Mouse (Mus musculus) CD8-positive naive resting alpha-beta T cell, adult 2 months (primary cell): ENCODE data around the gene Itgb6.

Experiments used
- DNase-seq, 2 experiments: peaks; one replicate each; pipeline ENCODE4 v3.0.0; 2022; ENCODE audit warnings: low read depth in 2 of 2, low spot score in 2 of 2

The Itgb6 gene

GRCm38 (mm10) chr2:60682554-60682953 is 39.9 kb downstream of the Itgb6 start:
- DNase-seq, result no peak

GRCm38 (mm10) chr2:60674413-60674812 is 48.0 kb downstream of the Itgb6 start:
- DNase-seq, result no peak

- no peak for DNase-seq
Measured at GRCm38 (mm10) chr2:60672973-60673954, 49.2 kb downstream of the Itgb6 start.

GRCm38 (mm10) chr2:60671215-60671614 is 51.2 kb downstream of the Itgb6 start:
- DNase-seq, result no peak

- DNase-seq, result no peak
Measured at GRCm38 (mm10) chr2:60663071-60663470, 59.4 kb downstream of the Itgb6 start.

DNA sequence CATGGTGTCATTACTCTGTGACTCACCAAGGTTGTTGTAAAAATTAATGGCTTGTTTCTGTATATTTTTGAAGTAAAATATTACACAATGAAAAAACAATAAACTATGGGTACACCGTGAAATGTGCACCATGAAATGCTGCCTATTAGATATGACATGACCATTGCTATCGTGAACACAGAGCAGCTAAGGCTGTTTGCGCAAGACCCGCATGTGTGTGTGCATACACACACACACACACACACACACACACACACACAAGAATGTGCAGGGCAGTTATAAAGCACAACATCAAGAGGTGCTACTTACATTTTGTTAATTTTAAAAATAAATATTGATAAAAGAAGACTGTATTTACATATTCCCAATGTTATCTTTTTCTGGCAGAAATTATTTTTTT is 62.5 kb downstream of the Itgb6 start:
- no peak for DNase-seq

GRCm38 (mm10) chr2:60658992-60659391 is 63.5 kb downstream of the Itgb6 start:
- DNase-seq, result no peak

DNA sequence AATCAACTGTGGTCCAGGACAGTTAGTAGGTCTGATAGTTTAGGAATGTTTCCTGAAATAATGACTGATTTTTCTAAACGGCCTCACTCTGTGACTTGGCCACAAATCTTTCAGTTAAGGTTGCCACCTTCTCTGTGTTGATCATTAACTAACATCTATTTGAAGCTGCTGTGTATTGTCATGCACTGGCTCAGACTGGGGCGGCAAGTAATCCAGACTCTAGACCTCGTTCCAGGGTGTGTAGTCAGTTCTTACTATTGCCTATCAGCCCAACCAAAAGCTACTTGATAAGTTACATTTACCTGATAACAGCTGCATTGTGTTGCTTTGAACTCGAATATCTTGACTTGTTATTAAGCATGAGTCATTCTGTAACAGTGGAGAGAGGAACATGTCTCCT is 67.6 kb downstream of the Itgb6 start:
- DNase-seq, result no peak

DNA sequence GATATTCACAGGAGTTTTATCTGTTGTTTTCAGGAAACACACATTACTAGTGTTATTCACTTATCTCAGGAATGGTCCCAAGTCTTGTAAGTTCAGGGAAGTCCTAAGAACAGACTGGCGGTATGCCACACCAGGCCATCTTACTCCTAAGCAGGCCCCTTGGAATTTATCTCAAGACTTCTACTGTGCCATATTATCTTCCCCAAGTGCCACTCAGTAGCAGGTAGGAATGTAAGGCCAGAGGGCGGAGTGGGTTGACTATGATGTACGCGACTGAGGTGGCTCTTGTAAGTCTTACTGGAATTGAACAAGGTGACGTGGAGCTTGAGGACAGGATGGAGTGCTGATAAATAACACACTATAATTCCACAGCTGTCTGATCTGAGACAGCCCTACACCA is 72.3 kb downstream of the Itgb6 start:
- no peak for DNase-seq

DNA sequence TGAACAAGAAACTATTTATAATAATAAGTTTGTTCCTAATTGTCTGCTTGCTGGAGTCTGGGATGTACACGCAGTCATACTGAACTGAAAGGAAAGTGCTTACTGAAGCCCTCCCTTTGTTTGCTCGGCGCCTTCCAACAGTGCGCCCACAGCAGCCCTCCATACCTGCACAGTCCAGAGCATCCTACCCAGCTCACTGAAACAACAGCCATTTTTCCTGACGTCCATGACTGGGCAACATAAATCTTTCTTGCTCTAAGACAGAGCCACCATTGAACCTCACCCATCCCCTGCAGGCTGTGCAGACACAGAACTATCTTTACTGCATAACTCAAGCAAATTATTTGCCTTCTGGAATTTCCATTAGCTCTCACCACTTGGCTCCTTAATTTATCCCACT is 74.8 kb downstream of the Itgb6 start:
- DNase-seq, result no peak

DNA sequence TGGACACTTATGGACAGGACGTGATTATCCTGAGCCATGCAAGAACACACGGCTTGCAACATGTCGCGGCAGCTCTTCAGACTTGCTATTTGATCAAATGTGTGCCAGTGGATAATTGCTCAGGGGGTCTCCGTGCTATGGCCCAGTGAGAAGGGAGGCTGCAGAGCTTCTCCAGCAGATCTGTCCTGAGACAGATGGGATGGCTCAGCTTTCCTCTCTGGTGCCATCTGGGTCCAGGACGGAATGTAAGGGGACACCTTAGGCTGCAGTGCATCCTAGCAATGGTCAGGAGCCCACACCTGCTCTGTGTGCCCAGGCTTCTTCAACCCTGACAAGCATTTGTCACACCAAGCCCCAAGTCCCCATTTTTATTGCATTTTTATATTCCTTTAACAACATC is 75.9 kb downstream of the Itgb6 start:
- no peak for DNase-seq

GRCm38 (mm10) chr2:60643406-60643805 is 79.0 kb downstream of the Itgb6 start:
- DNase-seq, result no peak

DNA sequence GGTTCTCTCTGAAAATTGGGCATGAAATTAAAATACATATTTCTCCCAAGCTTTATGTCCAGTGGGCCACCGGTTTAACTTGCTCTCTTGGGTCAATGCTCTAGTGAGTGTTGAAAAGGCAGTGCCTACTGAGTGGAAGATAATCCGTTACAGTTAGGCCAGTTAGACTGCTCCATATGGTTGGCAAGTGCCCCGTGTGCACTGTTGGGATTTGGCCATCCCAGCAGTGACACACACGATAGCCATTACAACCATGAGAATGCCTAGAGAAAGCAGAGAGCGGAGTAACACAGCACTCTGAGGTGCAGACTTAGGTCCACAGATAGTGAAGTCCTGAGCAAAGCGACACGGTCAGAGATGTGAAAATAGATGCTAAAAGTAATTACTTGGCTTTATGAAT is 79.8 kb downstream of the Itgb6 start:
- no peak for DNase-seq

DNA sequence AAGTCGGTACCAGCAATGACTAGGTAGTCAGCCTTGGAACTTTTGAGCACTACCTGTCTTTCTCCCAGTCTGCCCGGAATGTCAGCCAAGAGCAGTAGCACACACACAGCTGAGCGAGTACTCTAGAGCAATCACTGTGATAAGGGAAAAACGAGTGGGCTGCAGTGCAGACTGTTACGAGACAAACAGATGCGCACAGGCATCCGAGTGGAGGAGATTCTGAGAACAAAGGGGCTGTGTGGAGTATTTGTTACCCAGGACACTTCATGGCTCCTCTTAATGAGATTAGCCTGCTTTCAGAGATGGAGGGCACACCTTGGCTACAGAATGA is 82.1 kb downstream of the Itgb6 start:
- no peak for DNase-seq

DNA sequence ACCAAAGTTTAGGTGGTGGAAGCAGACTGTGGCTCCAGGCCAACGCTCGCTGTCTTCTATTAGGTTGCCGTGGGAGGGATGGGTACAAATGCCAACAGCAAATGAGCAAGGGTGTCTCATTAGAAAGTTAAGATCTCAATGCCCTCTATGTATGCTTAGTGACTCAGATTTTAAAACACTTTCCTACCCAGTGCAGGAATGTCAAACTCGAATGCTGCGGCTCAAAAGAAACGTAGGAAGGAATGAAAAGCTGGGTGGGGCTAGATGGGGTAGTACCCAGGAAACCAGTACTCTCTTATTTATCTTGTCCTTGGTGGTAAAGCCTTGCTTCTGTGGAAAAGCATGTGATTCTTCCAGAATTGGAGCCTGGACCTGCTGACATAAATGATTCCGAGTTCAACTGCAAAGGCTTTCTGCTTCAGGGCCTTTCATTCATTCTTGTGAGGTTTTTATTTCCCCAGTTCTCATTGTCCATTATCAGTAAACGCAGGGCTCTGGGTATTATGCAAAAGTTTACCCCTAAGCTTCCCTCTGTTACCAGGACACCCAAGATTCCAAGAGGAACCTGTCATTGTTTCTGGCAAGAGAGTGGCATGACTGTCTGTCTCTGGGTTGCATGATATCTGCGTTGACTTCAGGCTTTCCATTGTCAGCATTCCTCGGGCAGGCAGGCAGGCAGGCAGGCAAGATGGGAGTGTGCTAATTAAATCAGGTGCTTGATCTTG is 82.7 kb downstream of the Itgb6 start:
- no peak for DNase-seq

DNA sequence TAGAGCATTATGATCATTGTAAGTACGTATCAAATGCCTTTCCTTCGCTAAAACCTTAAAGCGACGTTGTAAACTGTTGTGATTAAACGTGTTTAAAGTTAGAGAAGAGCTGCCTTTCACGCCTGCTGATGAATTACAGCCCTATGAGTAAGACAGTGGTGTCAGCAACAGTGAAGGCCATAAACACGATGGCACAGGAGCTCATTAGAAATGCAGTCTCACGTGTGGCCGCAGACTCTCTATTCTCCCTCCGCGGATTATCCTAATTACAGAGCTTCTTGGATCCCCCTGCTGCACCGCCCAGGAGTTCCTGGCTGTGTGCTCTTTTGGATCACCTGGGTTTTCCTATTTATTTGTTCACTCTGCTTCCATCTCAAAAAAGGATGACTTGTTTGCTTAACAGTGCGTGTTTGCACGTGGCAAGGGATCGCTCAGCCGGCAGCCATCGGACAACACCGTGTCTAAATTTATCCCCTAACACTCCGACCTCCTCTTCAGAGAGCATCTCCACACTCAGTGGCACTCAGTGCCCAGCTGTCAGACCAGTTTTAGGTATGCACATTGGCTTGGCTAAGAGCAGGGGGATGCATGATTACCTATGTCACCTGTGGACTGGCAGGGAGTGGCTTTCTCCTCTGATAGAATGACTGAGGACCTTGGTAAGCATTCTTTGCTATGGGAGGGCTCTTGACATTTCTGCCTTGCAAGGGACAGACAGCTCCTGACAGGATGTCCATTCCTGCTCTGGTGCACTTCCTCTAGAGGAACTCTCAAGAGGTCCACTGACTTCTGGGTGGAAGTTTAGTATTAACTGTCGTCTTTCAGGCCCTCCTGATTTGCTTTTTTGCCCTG is 85.3 kb downstream of the Itgb6 start:
- DNase-seq, result no peak

GRCm38 (mm10) chr2:60636481-60636880 is 86.0 kb downstream of the Itgb6 start:
- no peak for DNase-seq

- DNase-seq, result no peak
Measured at GRCm38 (mm10) chr2:60636038-60636437, 86.4 kb downstream of the Itgb6 start.

- DNase-seq, result no peak
Measured at GRCm38 (mm10) chr2:60632791-60633190, 89.7 kb downstream of the Itgb6 start.

GRCm38 (mm10) chr2:60630304-60630703 is 92.1 kb downstream of the Itgb6 start:
- no peak for DNase-seq

- DNase-seq, result no peak
Measured at GRCm38 (mm10) chr2:60627952-60628351, 94.5 kb downstream of the Itgb6 start.

GRCm38 (mm10) chr2:60627515-60627914 is 94.9 kb downstream of the Itgb6 start:
- no peak for DNase-seq
